Mouse (Mus musculus) gastrocnemius, postnatal 25 days (tissue): Measurements from ENCODE around the gene Bnc2. TPM values are rescaled to one million over a fixed set of nuclear protein-coding genes. Genes with fewer than 3 reads are reported as not detected.

Experiments used
- DNase-seq: peaks from one replicate; pipeline ENCODE4 v3.0.0; 2022
- total RNA-seq, 2 experiments: library from RNA; stranded (reverse); gene quantifications; 1 replicate in 1 of 2; 2 replicates in 1 of 2; pipeline ENCODE4 v1.2.3; 2021

Gene Bnc2
- total RNA-seq, 2 experiments from 2014 or later, result 4.5 to 6.3 TPM

GRCm38 (mm10) chr4:84427955-84428354, 247.1 kb downstream of the Bnc2 start:
- DNase-seq, result no peak

GRCm38 (mm10) chr4:84411431-84411830, 263.6 kb downstream of the Bnc2 start:
- DNase-seq, result no peak

DNA sequence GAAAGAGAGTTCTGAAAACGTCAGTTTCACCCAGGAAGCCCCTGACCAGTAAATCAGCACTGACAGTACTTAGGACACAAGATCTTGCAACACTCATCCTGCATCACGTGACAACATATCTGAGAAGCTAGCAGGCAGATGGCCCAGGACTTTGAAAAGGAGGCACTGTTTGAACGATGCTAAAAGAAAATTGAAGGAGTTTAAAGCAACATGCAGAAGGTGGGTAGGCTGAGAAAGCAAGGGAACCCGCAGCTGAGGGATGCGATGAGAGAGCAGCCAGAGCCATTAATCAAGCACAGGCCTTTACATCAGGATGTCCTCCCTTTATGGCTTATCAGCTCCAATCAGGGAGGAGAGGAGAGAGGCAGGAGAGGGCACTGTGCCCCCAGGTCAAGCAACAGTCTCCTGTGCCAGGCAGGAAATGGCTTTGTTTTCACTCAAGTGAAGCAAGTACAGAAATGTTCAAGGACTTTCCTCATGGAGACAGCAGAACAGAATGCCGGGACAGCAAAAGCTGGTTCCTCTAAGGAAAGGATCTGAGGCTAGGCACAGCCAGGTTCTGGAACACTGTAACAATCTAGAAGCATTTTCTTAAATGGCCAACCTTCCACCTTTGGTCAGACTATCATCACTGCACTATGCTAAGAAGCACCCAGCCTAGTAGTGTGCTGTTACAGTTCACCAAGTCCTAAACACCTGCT, 267.6 kb downstream of the Bnc2 start:
- no peak for DNase-seq

GRCm38 (mm10) chr4:84403356-84404145, 271.5 kb downstream of the Bnc2 start:
- DNase-seq, result no peak

GRCm38 (mm10) chr4:84388991-84389390, 286.1 kb downstream of the Bnc2 start:
- no peak for DNase-seq

- DNase-seq, result no peak
These were observed 289.9 kb downstream of the Bnc2 start for GRCm38 (mm10) chr4:84385156-84385555.

DNA sequence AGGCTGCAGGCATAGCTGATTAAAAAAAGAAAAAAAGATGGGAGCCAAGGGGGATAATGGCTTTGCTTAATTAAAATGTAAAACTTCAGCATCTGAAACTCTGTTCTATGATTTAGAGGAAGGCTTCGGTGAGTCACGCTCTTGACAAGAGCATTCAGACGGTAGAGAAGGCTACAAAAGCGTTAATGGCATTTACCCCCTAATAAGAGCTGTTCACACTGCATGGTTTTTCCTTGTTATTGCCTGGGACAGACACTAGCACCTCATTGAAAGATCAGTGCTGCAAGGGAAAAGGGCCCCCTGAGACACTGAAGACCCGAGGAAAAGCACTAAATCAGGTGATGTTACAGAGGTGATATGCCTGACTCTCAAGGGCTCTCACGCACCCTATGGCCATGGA, 295.8 kb downstream of the Bnc2 start:
- no peak for DNase-seq

GRCm38 (mm10) chr4:84377513-84377912, 297.6 kb downstream of the Bnc2 start:
- no peak for DNase-seq

DNA sequence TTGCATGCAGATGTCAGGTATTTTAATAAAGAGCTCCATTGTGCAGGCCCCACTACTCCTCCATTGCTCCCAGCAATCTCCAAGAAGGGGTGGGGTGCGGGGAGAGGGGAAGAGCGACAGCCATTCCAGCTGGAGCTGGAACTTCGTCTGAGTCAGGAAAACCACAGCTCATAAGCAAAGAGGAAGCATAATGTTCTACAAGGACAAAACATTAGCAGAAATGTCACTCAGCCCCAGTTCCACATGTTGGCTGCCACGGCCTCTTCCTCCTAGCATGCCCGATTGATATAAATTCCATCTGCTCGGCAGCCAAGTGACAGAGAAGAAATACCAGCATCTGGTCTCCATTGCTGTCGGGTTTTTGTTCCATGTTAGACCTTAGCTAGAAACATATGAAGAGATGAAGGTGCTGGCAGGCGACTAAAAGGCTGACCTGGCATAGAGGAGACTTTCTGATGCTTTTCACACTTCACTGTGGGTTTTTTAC, 312.7 kb downstream of the Bnc2 start:
- DNase-seq, result peak; percentile 33

DNA sequence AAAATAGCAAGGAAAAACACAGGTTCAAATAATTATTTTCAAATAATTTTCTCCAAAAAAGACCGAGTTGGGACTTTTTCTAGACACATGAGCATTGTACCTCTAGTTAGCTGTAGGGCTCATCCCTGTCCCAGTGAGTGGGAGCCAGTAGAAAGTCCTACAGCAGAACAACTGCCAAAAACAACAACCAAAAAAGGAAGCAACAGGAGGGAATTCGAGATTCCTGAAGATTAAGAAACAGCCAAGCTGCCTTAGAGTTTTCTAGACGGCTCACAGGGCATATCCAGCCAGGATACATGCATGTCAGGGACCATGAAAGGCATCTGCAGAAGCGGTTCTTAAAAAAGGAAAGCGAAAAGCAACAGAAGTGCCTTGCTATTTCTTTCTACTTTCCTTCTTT, 313.9 kb downstream of the Bnc2 start:
- DNase-seq, result no peak

GRCm38 (mm10) chr4:84359996-84360395, 315.1 kb downstream of the Bnc2 start:
- no peak for DNase-seq

DNA sequence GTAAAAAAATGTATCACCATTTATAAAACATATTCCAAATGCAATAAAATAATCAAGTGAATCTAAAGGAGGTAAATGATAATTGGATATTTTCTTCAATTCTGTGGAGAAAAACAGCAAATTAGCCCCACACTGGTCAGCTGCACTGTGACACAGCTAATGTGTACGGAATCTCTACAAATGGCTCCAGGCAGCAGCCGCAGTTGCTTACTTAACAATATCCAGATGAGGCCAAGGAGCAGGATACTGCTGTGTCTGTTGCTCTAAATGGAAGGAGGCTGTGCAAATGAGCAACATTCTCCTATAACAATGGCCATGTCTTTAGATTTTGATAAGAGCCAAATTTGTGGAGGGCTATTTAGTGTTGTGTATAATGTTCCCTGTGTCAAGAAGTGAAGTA, 316.9 kb downstream of the Bnc2 start:
- no peak for DNase-seq

DNA sequence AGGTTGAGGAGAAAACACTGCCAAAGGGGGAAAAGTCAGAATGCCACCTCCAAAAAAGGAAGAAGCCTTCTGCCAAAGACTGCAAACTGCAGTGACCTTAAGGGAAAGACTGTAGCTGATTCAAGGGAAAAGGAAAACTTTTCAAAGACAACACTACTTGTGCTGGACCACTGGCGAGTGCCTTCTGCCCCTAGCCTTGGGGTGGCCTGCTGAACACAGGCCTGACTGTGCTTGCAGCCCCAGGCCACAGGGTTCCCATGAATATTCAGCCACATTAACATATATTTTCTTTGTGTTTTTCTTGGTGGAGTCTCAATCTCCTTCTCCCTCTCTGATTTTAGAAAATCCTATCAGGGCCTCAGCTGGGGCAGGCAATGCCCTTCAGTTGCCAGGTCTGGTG, 317.7 kb downstream of the Bnc2 start:
- no peak for DNase-seq

- DNase-seq, result no peak
These were observed 318.5 kb downstream of the Bnc2 start for GRCm38 (mm10) chr4:84356468-84357153.

- DNase-seq, result no peak
These were observed 322.4 kb downstream of the Bnc2 start for GRCm38 (mm10) chr4:84352656-84353055.

DNA sequence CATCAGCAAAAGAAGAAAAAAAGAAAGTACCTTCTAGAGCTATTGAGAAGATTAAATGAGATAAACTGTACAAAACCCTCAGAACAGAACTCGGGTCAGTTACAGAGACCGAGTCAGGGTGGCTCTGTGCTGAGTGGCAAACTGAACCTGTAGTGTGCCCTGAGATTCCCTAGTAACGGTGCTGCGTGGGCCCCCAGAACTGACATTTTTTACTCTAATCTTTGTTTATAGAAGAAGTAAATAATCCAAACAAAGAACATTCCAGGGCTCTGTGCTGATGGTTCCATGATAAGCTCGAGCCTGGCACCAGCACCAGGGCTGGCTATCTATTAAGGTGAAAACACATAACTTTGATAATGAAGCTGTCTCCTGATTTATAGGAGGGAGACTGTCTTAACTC, 325.5 kb downstream of the Bnc2 start:
- no peak for DNase-seq

DNA sequence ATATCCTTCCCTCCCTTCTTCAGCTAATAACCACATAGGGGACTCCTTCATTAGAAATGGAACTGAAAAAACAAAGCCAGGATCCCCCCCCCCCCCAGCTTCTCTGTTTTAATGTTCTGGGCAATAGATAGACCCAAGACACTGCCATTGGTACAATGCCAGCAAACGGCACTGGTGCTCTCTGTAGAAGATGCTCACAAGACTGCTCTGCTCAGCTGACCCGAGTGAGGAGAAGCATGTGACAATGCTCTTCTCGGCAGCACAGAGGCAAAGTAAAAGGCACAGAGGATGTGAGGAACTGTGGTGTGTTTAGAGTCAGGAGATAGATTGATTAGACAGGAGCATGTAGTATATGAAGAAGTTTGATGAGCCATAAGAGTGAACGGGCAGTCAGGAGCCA, 335.9 kb downstream of the Bnc2 start:
- DNase-seq, result no peak

- DNase-seq, result no peak
These were observed 343.1 kb downstream of the Bnc2 start for GRCm38 (mm10) chr4:84331995-84332394.

GRCm38 (mm10) chr4:84331450-84331849, 343.6 kb downstream of the Bnc2 start:
- no peak for DNase-seq

GRCm38 (mm10) chr4:84330509-84330908, 344.6 kb downstream of the Bnc2 start:
- DNase-seq, result no peak

DNA sequence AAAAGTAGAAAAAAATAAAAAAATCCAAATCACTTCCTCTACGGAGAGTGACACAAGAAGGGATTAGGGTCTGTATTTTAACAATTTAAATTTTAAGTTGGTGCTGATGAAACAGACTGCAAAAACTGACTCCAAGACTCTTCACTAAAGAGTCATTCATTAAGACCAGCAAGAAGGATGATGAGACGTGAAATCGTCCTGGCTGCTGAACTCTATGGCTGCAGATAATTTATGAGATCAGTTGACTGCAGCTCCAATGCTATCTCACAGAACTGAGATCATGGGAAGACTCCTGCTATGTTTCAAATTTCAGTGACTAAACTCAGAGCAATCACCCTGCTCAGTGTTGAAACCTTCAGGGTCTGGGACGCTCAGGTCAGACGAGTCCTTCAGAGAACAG, 345.4 kb downstream of the Bnc2 start:
- no peak for DNase-seq

GRCm38 (mm10) chr4:84324371-84324770, 350.7 kb downstream of the Bnc2 start:
- no peak for DNase-seq

DNA sequence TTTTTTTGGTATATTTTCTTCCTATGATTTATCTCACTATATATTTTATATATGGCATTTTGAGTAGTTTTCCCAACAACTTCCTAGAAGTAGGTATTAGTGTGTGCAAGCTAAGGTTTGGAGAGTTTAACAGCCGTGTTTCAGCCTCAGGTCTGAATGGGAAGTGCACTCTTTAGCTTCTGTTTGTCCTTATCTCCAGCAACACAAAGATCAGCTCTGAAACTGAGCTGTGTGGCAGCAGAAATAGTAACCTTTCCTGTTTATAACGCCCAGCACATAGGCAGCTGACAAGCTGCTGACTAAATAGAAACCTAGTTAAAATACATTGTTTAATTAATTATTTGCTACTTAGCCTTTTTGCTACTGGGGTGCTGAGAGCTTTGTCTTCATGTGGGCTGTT, 353.5 kb downstream of the Bnc2 start:
- no peak for DNase-seq
